Mouse (Mus musculus) midbrain, postnatal 0 days (tissue): ENCODE data around the gene 9430038I01Rik. TPM values are rescaled to one million over a fixed set of nuclear protein-coding genes. Genes with fewer than 3 reads are reported as not detected.

Experiments used
- ATAC-seq: fragments of 200-750 bp; cut with Nextera tagmentation; 2 replicates; pipeline ENCODE4 v1.8.0; 2017; ENCODE audit warnings: moderate number of reproducible peaks, mild to moderate bottlenecking, moderate TSS enrichment, moderate library complexity; ENCODE audit not compliant: low FRiP score
- DNase-seq: peaks from one replicate; pipeline ENCODE4 v3.0.0-alpha.2; 2015; ENCODE audit warnings: low spot score
- H3K27ac ChIP-seq: fragments of 300-500 bp; sonication (generic); 2 replicates; pipeline ENCODE4 v1.5.1; 2014; ENCODE audit warnings: low read depth, mild to moderate bottlenecking, low read length, mixed read lengths
- H3K27me3 ChIP-seq: fragments of 300-500 bp; sonication (generic); 2 replicates; pipeline ENCODE4 v1.6.1; 2014; ENCODE audit warnings: low read length, control low read depth, mixed read lengths; ENCODE audit not compliant: insufficient read depth
- H3K36me3 ChIP-seq: fragments of 300-500 bp; sonication (generic); 2 replicates; pipeline ENCODE4 v1.6.1; 2014; ENCODE audit warnings: low read length, control low read depth, mixed read lengths; ENCODE audit not compliant: insufficient read depth
- H3K4me1 ChIP-seq: fragments of 300-500 bp; sonication (generic); 2 replicates; pipeline ENCODE4 v1.6.1; 2014; ENCODE audit warnings: mild to moderate bottlenecking, control low read depth, antibody characterized with exemption, low read length, mixed read lengths; ENCODE audit not compliant: insufficient read depth
- H3K4me2 ChIP-seq: fragments of 300-500 bp; sonication (generic); 2 replicates; pipeline ENCODE4 v1.6.1; 2014; ENCODE audit warnings: low read depth, mild to moderate bottlenecking, low read length, mixed read lengths; ENCODE audit not compliant: poor library complexity, severe bottlenecking
- H3K4me3 ChIP-seq: fragments of 300-500 bp; sonication (generic); 2 replicates; pipeline ENCODE4 v1.5.1; 2014; ENCODE audit warnings: low read depth, mild to moderate bottlenecking, low read length, moderate library complexity
- H3K9ac ChIP-seq: fragments of 300-500 bp; sonication (generic); replicated peaks from 2 replicates; pipeline ENCODE4 v1.6.1; 2014; ENCODE audit warnings: mild to moderate bottlenecking, low read length, moderate library complexity, mixed read lengths; ENCODE audit not compliant: poor library complexity, severe bottlenecking
- H3K9me3 ChIP-seq: fragments of 300-500 bp; sonication (generic); 2 replicates; pipeline ENCODE4 v1.6.1; 2016; ENCODE audit warnings: low read length, control low read depth
- CTCF ChIP-seq: IDR thresholded peaks from 2 replicates; pipeline ENCODE4 v1.5.1; 2016; ENCODE audit warnings: antibody characterized with exemption, mild to moderate bottlenecking
- WGBS: fragments of 180-500 bp; shearing (Covaris S2); extraction: QIAGEN DNeasy Blood & Tissue Kit; methylation state at CpG from one replicate; pipeline ENCODE4 v1.1.7; 2014; 5-methylcytosine and 5-hydroxymethylcytosine counted together
- polyA plus RNA-seq: library from polyadenylated mRNA; unstranded; fragments of >200 nt; fragmentation: Nextera tagmentation; extraction: Ambion mirVana; gene quantifications from 2 replicates; pipeline ENCODE4 v1.2.1, GENCODE M21; 2015
- total RNA-seq: library from RNA; depleted of rRNA; stranded (reverse); fragments of >200 nt; gene quantifications from 2 replicates; pipeline ENCODE4 v1.2.3, GENCODE M21; 2014

9430038I01Rik gene
- total and polyA plus RNA-seq, 2 experiments from 2014 or later, result 15.3 to 18.6 TPM

GRCm38 (mm10) chr7:137395421-137395820 lies 15.1 kb downstream of the 9430038I01Rik start:
- no peaks in the 10 kb centered on the region for H3K9me3 ChIP-seq
- DNase-seq (no peak), ATAC-seq (no peak)
- H3K27ac ChIP-seq, result no peak overlapping the region
- TF ChIP-seq CTCF, result no peak
- no peak overlapping the region for H3K4me2 ChIP-seq
- H3K9ac ChIP-seq, result no peak overlapping the region
- H3K4me1 ChIP-seq, result no peaks in the 10 kb centered on the region
- no peak overlapping the region for H3K4me3 ChIP-seq
- H3K36me3 ChIP-seq, result no peaks in the 10 kb centered on the region
- WGBS, result 90% methylated on average over 4 of the region's 4 CpGs
- H3K27me3 ChIP-seq, result no peaks in the 10 kb centered on the region

- Histone ChIP-seq H3K9ac (no peak overlapping the region), H3K4me1 (no peaks in the 10 kb centered on the region), H3K4me2 (no peak overlapping the region), H3K36me3 (no peaks in the 10 kb centered on the region), H3K9me3 (no peaks in the 10 kb centered on the region), H3K4me3 (no peak overlapping the region), H3K27me3 (no peaks in the 10 kb centered on the region), H3K27ac (no peak overlapping the region)
- ATAC-seq (no peak), DNase-seq (no peak)
- no peak for TF ChIP-seq CTCF
- 79% methylated on average over 5 of the region's 5 CpGs for WGBS
Observed at GRCm38 (mm10) chr7:137387863-137388262, 22.7 kb downstream of the 9430038I01Rik start.

DNA sequence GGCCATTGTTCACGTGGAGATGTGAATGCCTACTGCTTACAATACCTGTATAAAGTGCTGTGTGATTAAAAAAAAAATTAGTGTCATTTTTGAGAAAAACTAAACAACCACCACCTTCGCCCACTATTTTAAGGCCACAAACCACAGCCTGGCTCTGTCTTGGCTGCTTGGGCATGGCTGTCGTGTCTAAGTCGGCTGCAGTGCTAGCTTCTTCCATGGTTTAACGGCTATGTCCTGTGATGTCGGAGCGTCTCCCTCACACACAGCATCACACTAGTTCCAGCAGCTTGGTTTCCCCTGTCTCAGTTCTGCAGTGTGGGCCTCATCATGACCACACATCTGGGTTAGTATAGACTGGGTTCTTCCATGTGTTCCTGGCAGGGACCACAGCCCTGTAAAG lies 35.6 kb downstream of the 9430038I01Rik start:
- Histone ChIP-seq H3K4me1 (no peaks in the 10 kb centered on the region), H3K9ac (no peak overlapping the region), H3K4me2 (no peak overlapping the region), H3K27ac (no peak overlapping the region), H3K9me3 (no peaks in the 10 kb centered on the region), H3K4me3 (no peak overlapping the region), H3K27me3 (no peaks in the 10 kb centered on the region; the same call in 1 of the 2 replicates), H3K36me3 (peaks cover 2% of the 10 kb centered on the region; the same call in 1 of the 2 replicates)
- no peak for ATAC-seq
- WGBS, result 97% methylated on average over 7 of the region's 7 CpGs
- DNase-seq, result no peak
- TF ChIP-seq CTCF, result no peak

DNA sequence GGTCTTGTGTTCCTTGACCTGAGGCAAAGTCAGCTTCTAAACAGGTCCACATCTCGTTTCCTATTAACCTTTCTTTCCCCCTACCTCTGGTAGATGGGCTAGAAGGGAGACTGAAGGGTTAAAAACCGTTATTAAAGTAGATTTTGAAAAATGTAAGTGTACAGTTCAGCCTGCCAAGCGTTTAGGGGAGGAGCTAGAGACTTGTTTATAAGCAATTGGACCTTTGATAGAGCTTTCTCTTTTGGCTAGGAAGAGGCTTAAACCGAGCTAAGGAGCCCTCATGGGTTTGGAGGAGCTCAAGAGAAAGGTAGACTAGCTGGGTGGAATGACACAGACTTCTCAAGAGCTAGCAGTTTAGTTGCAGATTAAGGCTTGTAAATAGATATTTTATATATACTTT lies 38.8 kb downstream of the 9430038I01Rik start:
- Histone ChIP-seq H3K4me2 (no peak overlapping the region), H3K27me3 (no peaks in the 10 kb centered on the region; the same call in 1 of the 2 replicates), H3K4me1 (no peaks in the 10 kb centered on the region), H3K9ac (no peak overlapping the region), H3K27ac (no peak overlapping the region), H3K36me3 (peaks cover 2% of the 10 kb centered on the region; the same call in 1 of the 2 replicates), H3K4me3 (no peak overlapping the region), H3K9me3 (no peaks in the 10 kb centered on the region)
- WGBS, result 73% methylated on average over 4 of the region's 4 CpGs
- no peak for TF ChIP-seq CTCF
- DNase-seq, result no peak
- no peak for ATAC-seq

GRCm38 (mm10) chr7:137370175-137370574 lies 40.4 kb downstream of the 9430038I01Rik start:
- DNase-seq (peak; percentile 60), ATAC-seq (no peak)
- H3K4me1 ChIP-seq, result no peaks in the 10 kb centered on the region
- no peak overlapping the region for H3K27ac ChIP-seq
- no peak overlapping the region for H3K4me3 ChIP-seq
- WGBS, result 33% methylated on average over 2 of the region's 2 CpGs
- H3K27me3 ChIP-seq, result no peaks in the 10 kb centered on the region; the same call in 1 of the 2 replicates
- H3K4me2 ChIP-seq, result no peak overlapping the region
- H3K36me3 ChIP-seq, result peaks cover 2% of the 10 kb centered on the region; the same call in 1 of the 2 replicates
- H3K9ac ChIP-seq, result no peak overlapping the region
- TF ChIP-seq CTCF, result no peak
- no peaks in the 10 kb centered on the region for H3K9me3 ChIP-seq

DNA sequence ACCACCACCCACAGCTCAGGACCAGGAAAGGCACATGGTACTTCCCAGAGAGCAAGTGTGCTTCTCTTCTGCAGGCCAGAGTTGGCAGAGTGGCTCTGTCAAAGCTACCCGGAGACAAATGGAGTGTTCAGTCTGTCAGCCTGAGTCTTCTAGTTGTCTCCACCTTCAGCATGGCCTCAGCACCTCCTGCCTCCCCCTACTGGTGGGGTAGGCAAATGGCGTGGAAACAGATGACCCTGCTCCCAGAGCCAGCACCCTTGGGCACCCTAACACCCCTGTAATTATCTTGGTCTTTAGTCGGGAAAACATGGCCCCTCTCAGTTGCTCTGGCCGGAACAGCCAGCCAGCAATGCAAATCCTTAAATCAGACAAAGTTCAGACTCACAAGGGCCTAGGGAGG lies 43.8 kb downstream of the 9430038I01Rik start:
- Histone ChIP-seq H3K27ac (no peak overlapping the region), H3K27me3 (no peaks in the 10 kb centered on the region; the same call in 1 of the 2 replicates), H3K9ac (no peak overlapping the region), H3K36me3 (no peaks in the 10 kb centered on the region), H3K4me1 (no peaks in the 10 kb centered on the region), H3K9me3 (no peaks in the 10 kb centered on the region), H3K4me2 (no peak overlapping the region), H3K4me3 (no peak overlapping the region)
- 83% methylated on average over 4 of the region's 4 CpGs for WGBS
- DNase-seq (no peak), ATAC-seq (no peak)
- no peak for TF ChIP-seq CTCF
